Mouse (Mus musculus) forebrain, embryonic 16.5 days (tissue): ENCODE measurements around the gene Dffb. TPM values are rescaled to one million over a fixed set of nuclear protein-coding genes. Genes with fewer than 3 reads are reported as not detected.

Experiments used
- ATAC-seq: fragments of 200-750 bp; cut with Nextera tagmentation; 2 replicates; pipeline ENCODE4 v1.8.0; 2017; ENCODE audit warnings: mild to moderate bottlenecking, moderate library complexity
- H3K27ac ChIP-seq: fragments of 300-500 bp; sonication (generic); 2 replicates; pipeline ENCODE4 v1.5.1; 2014; ENCODE audit warnings: low read length, control low read depth
- H3K27me3 ChIP-seq: fragments of 300-500 bp; sonication (generic); replicated peaks from 2 replicates; pipeline ENCODE4 v1.6.1; 2014; ENCODE audit warnings: low read length; ENCODE audit not compliant: control insufficient read depth, insufficient read depth
- H3K36me3 ChIP-seq: fragments of 300-500 bp; sonication (generic); 2 replicates; pipeline ENCODE4 v1.6.1; 2014; ENCODE audit not compliant: control insufficient read depth, insufficient read depth
- H3K4me1 ChIP-seq: fragments of 300-500 bp; sonication (generic); replicated peaks from 2 replicates; pipeline ENCODE4 v1.6.1; 2014; ENCODE audit warnings: low read length; ENCODE audit not compliant: control insufficient read depth, insufficient read depth
- H3K4me2 ChIP-seq: fragments of 300-500 bp; sonication (generic); 2 replicates; pipeline ENCODE4 v1.6.1; 2014; ENCODE audit warnings: mild to moderate bottlenecking, low read length, control low read depth
- H3K4me3 ChIP-seq: fragments of 300-500 bp; sonication (generic); replicated peaks from 2 replicates; pipeline ENCODE4 v1.5.1; 2014; ENCODE audit warnings: mild to moderate bottlenecking, low read length, control low read depth
- H3K9ac ChIP-seq: fragments of 300-500 bp; sonication (generic); replicated peaks from 2 replicates; pipeline ENCODE4 v1.6.1; 2014; ENCODE audit warnings: low read depth, low read length, control low read depth
- H3K9me3 ChIP-seq: fragments of 300-500 bp; sonication (generic); 2 replicates; pipeline ENCODE4 v1.6.1; 2016; ENCODE audit warnings: low read length; ENCODE audit not compliant: control insufficient read depth
- WGBS: fragments of 180-500 bp; shearing (Covaris S2); extraction: QIAGEN DNeasy Blood & Tissue Kit; methylation state at CpG from one replicate; pipeline ENCODE4 v1.1.7; 2014; 5-methylcytosine and 5-hydroxymethylcytosine counted together
- polyA plus RNA-seq: library from polyadenylated mRNA; unstranded; fragments of >200 nt; fragmentation: Nextera tagmentation; extraction: Ambion mirVana; gene quantifications from 2 replicates; pipeline ENCODE4 v1.2.1, GENCODE M21; 2015

Gene Dffb
- polyA plus RNA-seq, 1 experiment from 2014 or later: 13.1 TPM

- Histone ChIP-seq H3K9ac (peak overlapping the region; percentile 48), H3K36me3 (peaks cover 5% of the 10 kb centered on the region), H3K27me3 (no peaks in the 10 kb centered on the region), H3K4me2 (peak overlapping the region; percentile 64), H3K4me1 (peaks cover 24% of the 10 kb centered on the region), H3K27ac (no peak overlapping the region), H3K4me3 (peak overlapping the region; percentile 74), H3K9me3 (no peaks in the 10 kb centered on the region)
- WGBS: 31% methylated on average over 6 of the region's 6 CpGs
- no peak for ATAC-seq
Observed at GRCm38 (mm10) chr4:153975768-153976167, 842 bp upstream of the Dffb start.

DNA sequence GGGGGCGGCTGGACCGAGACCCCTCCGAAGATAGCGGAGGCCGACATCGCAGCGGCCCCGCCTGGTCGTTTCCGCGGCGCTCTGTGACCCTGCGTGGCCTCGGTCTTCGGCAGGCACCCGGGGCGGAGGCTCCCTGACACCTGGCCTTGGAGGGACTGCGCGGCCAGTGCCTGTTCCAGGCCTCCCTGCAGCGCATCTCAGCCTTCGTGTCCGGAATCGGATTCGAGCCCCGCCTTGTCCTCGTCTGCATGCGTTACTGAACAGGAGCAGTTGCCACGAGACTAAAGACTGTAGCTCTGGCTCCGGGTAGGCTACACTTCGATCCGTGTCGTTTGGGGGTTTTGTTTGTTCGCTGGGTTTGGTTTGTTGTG is 351 bp upstream of the Dffb start:
- peak; percentile 56; the same call in 1 of the 2 replicates for ATAC-seq
- Histone ChIP-seq H3K27me3 (no peaks in the 10 kb centered on the region), H3K4me1 (peaks cover 24% of the 10 kb centered on the region)

DNA sequence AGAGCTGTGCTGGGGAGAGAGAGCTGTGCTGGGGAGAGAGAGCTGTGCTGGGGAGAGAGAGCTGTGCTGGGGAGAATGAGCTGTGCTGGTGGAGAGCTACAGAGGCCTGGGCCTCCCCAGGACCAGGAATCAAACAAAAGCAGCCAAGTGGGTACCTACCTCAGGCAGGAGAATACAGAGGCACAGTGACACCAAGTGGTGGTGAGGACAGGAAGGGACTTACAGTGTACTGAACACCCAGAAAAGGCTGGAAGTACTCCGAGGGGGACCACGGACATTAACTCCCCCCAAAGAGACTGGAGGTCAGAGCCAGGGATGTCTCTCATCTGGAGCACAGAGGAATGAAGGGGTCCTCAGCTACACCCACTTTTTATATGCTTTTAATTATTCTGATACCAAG is 6.9 kb downstream of the Dffb start:
- 77% methylated on average over 2 of the region's 2 CpGs for WGBS
- Histone ChIP-seq H3K27ac (no peak overlapping the region), H3K9me3 (no peaks in the 10 kb centered on the region), H3K4me3 (no peak overlapping the region), H3K27me3 (no peaks in the 10 kb centered on the region), H3K36me3 (peaks cover 6% of the 10 kb centered on the region; the same call in 1 of the 2 replicates), H3K4me1 (no peaks in the 10 kb centered on the region; the same call in 1 of the 2 replicates), H3K9ac (no peak overlapping the region), H3K4me2 (no peak overlapping the region)
- no peak for ATAC-seq

More for the DNA sequence above, 351 bp upstream of the Dffb start:
- under 1% methylated on average over 33 of the region's 33 CpGs for WGBS
- peak overlapping the region; percentile 74 for H3K4me3 ChIP-seq
- H3K27ac ChIP-seq: no peak overlapping the region
- no peaks in the 10 kb centered on the region for H3K9me3 ChIP-seq
- H3K36me3 ChIP-seq: peaks cover 5% of the 10 kb centered on the region
- H3K4me2 ChIP-seq: peak overlapping the region; percentile 64
- H3K9ac ChIP-seq: peak overlapping the region; percentile 72

DNA sequence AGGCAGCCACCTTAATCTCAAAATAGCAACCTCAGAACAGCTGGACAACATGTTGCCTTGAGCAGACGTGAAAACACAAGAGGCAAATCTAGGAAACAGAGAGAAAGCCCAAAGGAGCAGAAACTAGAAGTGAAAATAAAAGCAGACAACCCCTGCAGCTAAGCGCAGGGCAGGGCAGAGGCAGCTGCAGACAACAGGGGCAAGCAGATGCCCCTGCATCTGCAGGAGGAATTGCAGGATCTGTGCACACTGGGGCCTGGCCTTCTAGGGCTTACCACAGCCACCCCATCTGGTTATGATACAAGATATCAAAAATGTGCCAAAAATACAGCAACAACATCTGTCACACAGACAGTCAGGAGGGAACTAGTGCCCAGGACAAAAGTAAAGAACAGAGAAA is 7.4 kb downstream of the Dffb start:
- Histone ChIP-seq H3K9me3 (no peaks in the 10 kb centered on the region), H3K27ac (no peak overlapping the region), H3K4me2 (no peak overlapping the region), H3K4me1 (no peaks in the 10 kb centered on the region), H3K27me3 (no peaks in the 10 kb centered on the region), H3K36me3 (peaks cover 9% of the 10 kb centered on the region; the same call in 1 of the 2 replicates), H3K4me3 (no peak overlapping the region), H3K9ac (no peak overlapping the region)
- ATAC-seq: no peak
- 83% methylated on average over 2 of the region's 2 CpGs for WGBS

GRCm38 (mm10) chr4:153966651-153967050 is 8.3 kb downstream of the Dffb start:
- Histone ChIP-seq H3K9me3 (no peaks in the 10 kb centered on the region), H3K4me3 (no peak overlapping the region), H3K9ac (no peak overlapping the region), H3K36me3 (peaks cover 15% of the 10 kb centered on the region; the same call in 1 of the 2 replicates), H3K4me2 (no peak overlapping the region), H3K27me3 (no peaks in the 10 kb centered on the region), H3K4me1 (no peaks in the 10 kb centered on the region), H3K27ac (no peak overlapping the region)
- 86% methylated on average over 5 of the region's 5 CpGs for WGBS
- ATAC-seq: no peak

- Histone ChIP-seq H3K9me3 (no peaks in the 10 kb centered on the region), H3K4me2 (no peak overlapping the region), H3K27me3 (no peaks in the 10 kb centered on the region), H3K4me3 (no peak overlapping the region), H3K27ac (no peak overlapping the region), H3K36me3 (peaks cover 15% of the 10 kb centered on the region), H3K4me1 (peaks cover 9% of the 10 kb centered on the region), H3K9ac (no peak overlapping the region)
- WGBS: 84% methylated on average over 7 of the region's 7 CpGs
- no peak for ATAC-seq
Observed at GRCm38 (mm10) chr4:153962631-153963030, 12.3 kb downstream of the Dffb start.

DNA sequence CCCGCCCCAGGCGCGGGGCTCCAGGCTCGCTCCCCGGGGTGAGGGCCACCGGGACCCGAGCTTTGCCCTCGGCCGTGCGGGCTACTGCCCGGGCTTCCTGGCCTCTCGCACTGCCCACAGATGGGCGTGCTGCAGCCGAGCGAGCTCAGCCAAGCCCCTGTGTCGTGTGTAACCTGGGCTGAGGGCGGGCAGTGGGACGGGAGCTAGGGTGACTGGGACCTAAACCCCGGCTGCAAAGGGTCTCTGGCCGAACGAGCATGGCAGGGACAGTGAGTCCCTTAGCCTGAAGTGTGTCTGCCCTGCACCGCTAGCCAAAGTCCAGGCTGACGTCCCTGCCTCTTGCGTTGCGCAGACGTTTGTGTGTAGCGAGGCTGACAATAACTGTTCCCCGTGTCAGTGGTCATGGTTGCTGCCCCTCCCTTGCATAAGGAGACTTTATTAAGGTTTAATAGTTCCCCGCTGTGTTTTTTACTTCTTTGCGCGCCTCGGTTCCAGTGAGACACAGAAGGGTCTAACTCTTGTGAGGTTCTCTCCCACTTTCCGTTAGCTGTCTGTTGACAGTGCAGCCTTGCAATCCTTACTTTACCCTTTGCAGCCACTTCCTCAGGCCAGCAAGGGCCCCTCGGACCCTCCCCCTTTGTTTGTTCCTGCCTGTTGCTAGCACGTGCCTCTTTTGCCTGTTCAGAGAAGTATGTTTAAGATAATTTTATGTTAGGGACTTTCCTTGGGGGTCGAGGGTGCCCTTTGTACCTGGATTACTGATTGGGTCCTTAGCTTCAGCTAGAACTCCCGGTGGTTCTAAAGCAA is 17.3 kb downstream of the Dffb start:
- H3K36me3 ChIP-seq: peaks cover 10% of the 10 kb centered on the region
- peaks cover 16% of the 10 kb centered on the region for H3K4me1 ChIP-seq
- peak overlapping the region; percentile 72 for H3K4me3 ChIP-seq
- WGBS: under 1% methylated on average over 34 of the region's 37 CpGs
- peak; percentile 52 for ATAC-seq
- peaks cover 6% of the 10 kb centered on the region; the same call in 1 of the 2 replicates for H3K27me3 ChIP-seq
- no peaks in the 10 kb centered on the region for H3K9me3 ChIP-seq
- H3K4me2 ChIP-seq: peak overlapping the region; percentile 92
- H3K27ac ChIP-seq: peak overlapping the region; percentile 66
- peak overlapping the region; percentile 83 for H3K9ac ChIP-seq

GRCm38 (mm10) chr4:153956569-153957405 is 18.1 kb downstream of the Dffb start, which contains the start of gene A430005L14Rik:
Gene A430005L14Rik, plus strand, starts transcription at chr4:153957237.
- Histone ChIP-seq H3K27ac (peak within 1 kb of the TSS; percentile 87), H3K4me2 (peak within 1 kb of the TSS; percentile 92), H3K27me3 (peaks cover 6% of the 10 kb centered on the region; the same call in 1 of the 2 replicates), H3K9me3 (no peaks in the 10 kb centered on the region), H3K4me1 (peaks cover 20% of the 10 kb centered on the region), H3K9ac (peak within 1 kb of the TSS; percentile 83), H3K36me3 (peaks cover 4% of the 10 kb centered on the region), H3K4me3 (peak within 1 kb of the TSS; percentile 72)
- ATAC-seq: peak; percentile 95
- WGBS: 2% methylated on average over 64 of the region's 67 CpGs

DNA sequence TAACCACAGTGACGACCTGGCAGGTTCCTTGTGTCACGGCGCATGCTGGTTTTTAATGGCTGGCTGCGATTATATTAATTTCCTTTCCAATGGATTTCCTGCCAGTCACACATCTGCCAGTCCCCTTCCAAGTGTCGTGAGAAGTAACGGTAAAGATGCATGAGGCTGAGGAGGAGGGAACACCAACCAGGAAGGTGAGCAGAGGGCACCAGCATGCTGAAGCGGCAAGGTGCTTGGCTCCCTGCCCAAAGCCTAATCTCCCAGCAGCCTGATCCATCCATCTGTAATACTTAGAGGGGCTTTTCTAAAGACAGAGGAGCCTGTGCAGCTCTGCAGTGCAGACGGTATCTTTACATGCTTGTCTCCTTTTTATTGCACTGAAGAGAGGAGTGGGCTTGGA is 19.3 kb downstream of the Dffb start:
- no peak overlapping the region for H3K27ac ChIP-seq
- 66% methylated on average over 8 of the region's 8 CpGs for WGBS
- ATAC-seq: no peak

More for the DNA sequence above, 19.3 kb downstream of the Dffb start:
- H3K4me1 ChIP-seq: peaks cover 20% of the 10 kb centered on the region
- no peak overlapping the region for H3K9ac ChIP-seq
- no peak overlapping the region for H3K4me2 ChIP-seq
- no peaks in the 10 kb centered on the region for H3K9me3 ChIP-seq
- H3K27me3 ChIP-seq: peaks cover 6% of the 10 kb centered on the region; the same call in 1 of the 2 replicates
- no peaks in the 10 kb centered on the region; the same call in 1 of the 2 replicates for H3K36me3 ChIP-seq
- H3K4me3 ChIP-seq: no peak overlapping the region
